Mouse (Mus musculus) bone marrow macrophage, adult 2 months (primary cell): ENCODE data around the gene Slc39a11.

Source experiments
- CTCF ChIP-seq: IDR thresholded peaks from 2 replicates; pipeline ENCODE4 v1.5.1; 2012; ENCODE audit warnings: low read depth, mild to moderate bottlenecking, low read length, moderate library complexity
- POLR2A ChIP-seq: IDR thresholded peaks from 2 replicates; pipeline ENCODE4 v1.6.1; 2012; ENCODE audit warnings: mild to moderate bottlenecking, low read depth, low read length, borderline replicate concordance

GRCm38 (mm10) chr11:113657221-113657620 is 7.3 kb upstream of the Slc39a11 start:
- TF ChIP-seq POLR2A, result no peak
- no peak for TF ChIP-seq CTCF
